Mouse (Mus musculus): Measurements from ENCODE around the gene Dync2h1. TPM values are rescaled to one million over a fixed set of nuclear protein-coding genes. Genes with fewer than 3 reads are reported as not detected.
"Not testable (repeated sequence)": the region's sequence is repeated elsewhere in the genome, so short reads cannot be mapped to it uniquely, and the experiment has no call there.

Gene Dync2h1
- polyA plus RNA-seq, 1 experiment from 2014 or later: 12.6 TPM

GRCm38 (mm10) chr9:6927399-6928035 lies 256.7 kb downstream of the Dync2h1 start:
- peak; percentile 47 for ATAC-seq
- no peak for TF ChIP-seq CTCF (IDR thresholded peaks at IDR 0.05)
- in situ Hi-C loops (cut with MboI; ENCODE audit: low pct_unique_long_range_greater_than_20kb): no loop called here
- POLR2A ChIA-PET: no interaction called here
- H3K27me3 ChIP-seq: no peaks in the 10 kb centered on the region
- DNase-seq (ENCODE audit: low read depth, low spot score): no peak
- CTCF ChIA-PET: interaction anchor here (1.3 kb wide), 1 partner anchor 14 kb away, joined by 3 read pairs; no protein-coding TSS in a partner anchor

- DNase-seq (ENCODE audit: low read depth, low spot score) (no peak), ATAC-seq (no peak)
- in situ Hi-C loops (cut with MboI; ENCODE audit: low pct_unique_long_range_greater_than_20kb): no loop called here
- no peaks in the 10 kb centered on the region for H3K27me3 ChIP-seq
- CTCF ChIA-PET: no interaction called here
- TF ChIP-seq CTCF (IDR thresholded peaks at IDR 0.05): no peak
- POLR2A ChIA-PET: no interaction called here
Observed at GRCm38 (mm10) chr9:6913471-6913870, 270.8 kb downstream of the Dync2h1 start.

GRCm38 (mm10) chr9:6910537-6910936 lies 273.7 kb downstream of the Dync2h1 start:
- ChIA-PET POLR2A (interaction anchor here (1.2 kb wide), 1 partner anchor 10 kb away, joined by 3 read pairs; no protein-coding TSS in a partner anchor), CTCF (interaction anchor here (1.0 kb wide), 1 partner anchor 10 kb away, joined by 3 read pairs; no protein-coding TSS in a partner anchor)
- in situ Hi-C loops (cut with MboI; ENCODE audit: low pct_unique_long_range_greater_than_20kb); DNase-seq (ENCODE audit: low read depth, low spot score); H3K27me3 ChIP-seq; ATAC-seq: not testable (repeated sequence)

- in situ Hi-C loops (cut with MboI; ENCODE audit: low pct_unique_long_range_greater_than_20kb): no loop called here
- DNase-seq (ENCODE audit: low read depth, low spot score): no peak
- no peak for ATAC-seq
- CTCF ChIA-PET: interaction anchor here (1.2 kb wide), 1 partner anchor 9 kb away, joined by 3 read pairs; no protein-coding TSS in a partner anchor
- no peaks in the 10 kb centered on the region for H3K27me3 ChIP-seq
- POLR2A ChIA-PET: interaction anchor here (1.1 kb wide), 1 partner anchor 9 kb away, joined by 3 read pairs; no protein-coding TSS in a partner anchor
- no peak for TF ChIP-seq CTCF (IDR thresholded peaks at IDR 0.05)
Observed at GRCm38 (mm10) chr9:6901620-6902019, 282.6 kb downstream of the Dync2h1 start.

GRCm38 (mm10) chr9:6891331-6891730 lies 292.9 kb downstream of the Dync2h1 start:
- H3K27me3 ChIP-seq: no peaks in the 10 kb centered on the region
- no peak for TF ChIP-seq CTCF (IDR thresholded peaks at IDR 0.05)
- no peak for DNase-seq (ENCODE audit: low read depth, low spot score)
- ATAC-seq: no peak
- CTCF ChIA-PET: no interaction called here
- in situ Hi-C loops (cut with MboI; ENCODE audit: low pct_unique_long_range_greater_than_20kb): no loop called here
- POLR2A ChIA-PET: no interaction called here

- no peaks in the 10 kb centered on the region for H3K27me3 ChIP-seq
- TF ChIP-seq CTCF (IDR thresholded peaks at IDR 0.05): no peak
- ATAC-seq: no peak
- in situ Hi-C loops (cut with MboI; ENCODE audit: low pct_unique_long_range_greater_than_20kb): no loop called here
- no peak for DNase-seq (ENCODE audit: low read depth, low spot score)
- ChIA-PET POLR2A (no interaction called here), CTCF (no interaction called here)
Observed at GRCm38 (mm10) chr9:6881187-6881984, 302.9 kb downstream of the Dync2h1 start.

Other genes starting within 250 kb of the Dync2h1 start
- 94.0 TPM for gene Dcun1d5, start 74 bp upstream of the Dync2h1 start, polyA plus RNA-seq (2021)
- gene Mmp13, start 88.1 kb upstream of the Dync2h1 start, polyA plus RNA-seq (2021): 0.56 TPM
- gene Mmp12, start 159.9 kb upstream of the Dync2h1 start, polyA plus RNA-seq (2021): 3.3 TPM
- gene Mmp1b, start 203.6 kb upstream of the Dync2h1 start, polyA plus RNA-seq (2021): not detected